Mouse (Mus musculus): ENCODE measurements around the gene Mrpl10. TPM values are rescaled to one million over a fixed set of nuclear protein-coding genes. Genes with fewer than 3 reads are reported as not detected.

Mrpl10 gene
- polyA plus RNA-seq, 1 experiment from 2014 or later, result 82.9 TPM

GRCm38 (mm10) chr11:97033781-97034180 is 7.6 kb upstream of the Mrpl10 start:
- 95% methylated on average over 4 of the region's 4 CpGs for WGBS
- no peak for DNase-seq (ENCODE audit: low spot score)
- no peaks in the 10 kb centered on the region for H3K9me3 ChIP-seq (replicated peaks)
- no peaks in the 10 kb centered on the region for H3K27me3 ChIP-seq (ENCODE audit: low read depth, poor library complexity, severe bottlenecking)
- no peak overlapping the region; the same call in 1 of the 2 replicates for H3K27ac ChIP-seq (replicated peaks)
- H3K4me1 ChIP-seq, result peaks cover 19% of the 10 kb centered on the region
- no peak overlapping the region for H3K4me3 ChIP-seq
- H3K36me3 ChIP-seq, result peaks cover 22% of the 10 kb centered on the region

- WGBS, result 77% methylated on average over 5 of the region's 5 CpGs
These were observed 5.2 kb upstream of the Mrpl10 start for GRCm38 (mm10) chr11:97036141-97036540.

GRCm38 (mm10) chr11:97038881-97039280 is 2.5 kb upstream of the Mrpl10 start:
- Histone ChIP-seq H3K27ac (replicated peaks) (no peak overlapping the region), H3K4me1 (peaks cover 25% of the 10 kb centered on the region), H3K9me3 (replicated peaks) (no peaks in the 10 kb centered on the region), H3K36me3 (peaks cover 10% of the 10 kb centered on the region), H3K4me3 (no peak overlapping the region), H3K27me3 (ENCODE audit: low read depth, poor library complexity, severe bottlenecking) (no peaks in the 10 kb centered on the region)
- no peak for DNase-seq (ENCODE audit: low spot score)
- WGBS, result 65% methylated on average over 7 of the region's 7 CpGs

More at GRCm38 (mm10) chr11:97036141-97036540, 5.2 kb upstream of the Mrpl10 start:
- DNase-seq (ENCODE audit: low spot score), result no peak
- no peaks in the 10 kb centered on the region for H3K9me3 ChIP-seq (replicated peaks)
- peaks cover 22% of the 10 kb centered on the region for H3K36me3 ChIP-seq
- peaks cover 8% of the 10 kb centered on the region for H3K4me1 ChIP-seq
- no peaks in the 10 kb centered on the region for H3K27me3 ChIP-seq (ENCODE audit: low read depth, poor library complexity, severe bottlenecking)
- H3K27ac ChIP-seq (replicated peaks), result no peak overlapping the region
- no peak overlapping the region for H3K4me3 ChIP-seq

- H3K27me3 ChIP-seq (ENCODE audit: low read depth, poor library complexity, severe bottlenecking), result no peaks in the 10 kb centered on the region
- no peak overlapping the region for H3K27ac ChIP-seq (replicated peaks)
- H3K36me3 ChIP-seq, result peaks cover 20% of the 10 kb centered on the region
- peak overlapping the region; percentile 89 for H3K4me3 ChIP-seq
- peaks cover 25% of the 10 kb centered on the region for H3K4me1 ChIP-seq
- 49% methylated on average over 12 of the region's 12 CpGs for WGBS
- DNase-seq (ENCODE audit: low spot score), result no peak
- no peaks in the 10 kb centered on the region for H3K9me3 ChIP-seq (replicated peaks)
These were observed 899 bp upstream of the Mrpl10 start for GRCm38 (mm10) chr11:97040301-97041021.

- H3K27me3 ChIP-seq (ENCODE audit: low read depth, poor library complexity, severe bottlenecking), result no peaks in the 10 kb centered on the region
- H3K36me3 ChIP-seq, result peaks cover 49% of the 10 kb centered on the region
- H3K27ac ChIP-seq (replicated peaks), result no peak overlapping the region
- H3K9me3 ChIP-seq (replicated peaks), result no peaks in the 10 kb centered on the region
- H3K4me3 ChIP-seq, result no peak overlapping the region
- 96% methylated on average over 8 of the region's 8 CpGs for WGBS
- H3K4me1 ChIP-seq, result peaks cover 25% of the 10 kb centered on the region
- no peak for DNase-seq (ENCODE audit: low spot score)
These were observed 3.5 kb downstream of the Mrpl10 start for GRCm38 (mm10) chr11:97044902-97045301.

GRCm38 (mm10) chr11:97045861-97046260 is 4.5 kb downstream of the Mrpl10 start:
- H3K36me3 ChIP-seq, result peaks cover 49% of the 10 kb centered on the region

GRCm38 (mm10) chr11:97048090-97048650 is 6.8 kb downstream of the Mrpl10 start:
- WGBS, result 90% methylated on average over 8 of the region's 8 CpGs
- H3K4me3 ChIP-seq, result no peak overlapping the region
- H3K36me3 ChIP-seq, result peaks cover 56% of the 10 kb centered on the region
- H3K27me3 ChIP-seq (ENCODE audit: low read depth, poor library complexity, severe bottlenecking), result no peaks in the 10 kb centered on the region
- peaks cover 26% of the 10 kb centered on the region for H3K4me1 ChIP-seq
- no peak overlapping the region for H3K27ac ChIP-seq (replicated peaks)
- no peaks in the 10 kb centered on the region for H3K9me3 ChIP-seq (replicated peaks)
- DNase-seq (ENCODE audit: low spot score), result no peak

More at GRCm38 (mm10) chr11:97045861-97046260, 4.5 kb downstream of the Mrpl10 start:
- DNase-seq (ENCODE audit: low spot score), result no peak
- no peaks in the 10 kb centered on the region for H3K27me3 ChIP-seq (ENCODE audit: low read depth, poor library complexity, severe bottlenecking)
- H3K4me3 ChIP-seq, result no peak overlapping the region
- peaks cover 29% of the 10 kb centered on the region for H3K4me1 ChIP-seq
- no peaks in the 10 kb centered on the region for H3K9me3 ChIP-seq (replicated peaks)
- WGBS, result 79% methylated on average over 7 of the region's 7 CpGs
- H3K27ac ChIP-seq (replicated peaks), result no peak overlapping the region

GRCm38 (mm10) chr11:97049492-97050085 is 8.2 kb downstream of the Mrpl10 start:
- Histone ChIP-seq H3K27me3 (ENCODE audit: low read depth, poor library complexity, severe bottlenecking) (no peaks in the 10 kb centered on the region), H3K4me3 (no peak overlapping the region), H3K36me3 (peaks cover 55% of the 10 kb centered on the region), H3K9me3 (replicated peaks) (no peaks in the 10 kb centered on the region), H3K27ac (replicated peaks) (no peak overlapping the region), H3K4me1 (peaks cover 25% of the 10 kb centered on the region)
- WGBS, result 84% methylated on average over 6 of the region's 6 CpGs
- no peak for DNase-seq (ENCODE audit: low spot score)

GRCm38 (mm10) chr11:97050216-97050943 is 9.0 kb downstream of the Mrpl10 start, which contains the start of gene Osbpl7:
TSS of gene Osbpl7 (plus strand) at chr11:97050628.
- Histone ChIP-seq H3K36me3 (peaks cover 55% of the 10 kb centered on the region), H3K4me1 (peaks cover 25% of the 10 kb centered on the region), H3K27me3 (ENCODE audit: low read depth, poor library complexity, severe bottlenecking) (no peaks in the 10 kb centered on the region), H3K4me3 (peak within 1 kb of the TSS; percentile 81), H3K9me3 (replicated peaks) (no peaks in the 10 kb centered on the region), H3K27ac (replicated peaks) (peak within 1 kb of the TSS; percentile 80)
- peak; percentile 65 for DNase-seq (ENCODE audit: low spot score)
- WGBS, result 9% methylated on average over 18 of the region's 18 CpGs

- Histone ChIP-seq H3K27ac (replicated peaks) (peak overlapping the region; percentile 80), H3K4me3 (peak overlapping the region; percentile 81), H3K36me3 (peaks cover 55% of the 10 kb centered on the region), H3K9me3 (replicated peaks) (no peaks in the 10 kb centered on the region), H3K4me1 (peaks cover 25% of the 10 kb centered on the region), H3K27me3 (ENCODE audit: low read depth, poor library complexity, severe bottlenecking) (no peaks in the 10 kb centered on the region)
- 32% methylated on average over 13 of the region's 13 CpGs for WGBS
- DNase-seq (ENCODE audit: low spot score), result no peak
These were observed 9.7 kb downstream of the Mrpl10 start for GRCm38 (mm10) chr11:97050944-97051586.

GRCm38 (mm10) chr11:97052219-97052646 is 10.9 kb downstream of the Mrpl10 start:
- no peak overlapping the region for H3K27ac ChIP-seq (replicated peaks)
- peak overlapping the region; percentile 81; the same call in 1 of the 2 replicates for H3K4me3 ChIP-seq
- peaks cover 25% of the 10 kb centered on the region for H3K4me1 ChIP-seq
- peaks cover 58% of the 10 kb centered on the region for H3K36me3 ChIP-seq
- WGBS, result 39% methylated on average over 11 of the region's 11 CpGs
- H3K9me3 ChIP-seq (replicated peaks), result no peaks in the 10 kb centered on the region
- no peaks in the 10 kb centered on the region for H3K27me3 ChIP-seq (ENCODE audit: low read depth, poor library complexity, severe bottlenecking)
- no peak for DNase-seq (ENCODE audit: low spot score)

Measured in midbrain, embryonic 10.5 days (tissue).